Mouse (Mus musculus) fat pad, adult 2 months (tissue): ENCODE measurements around the gene Mief2.

ENCODE experiments used
- DNase-seq: peaks from one replicate; pipeline ENCODE4 v3.0.0-alpha.2; 2011; ENCODE audit warnings: low read depth, low spot score; ENCODE audit errors: extremely low read depth

The Mief2 gene

DNA sequence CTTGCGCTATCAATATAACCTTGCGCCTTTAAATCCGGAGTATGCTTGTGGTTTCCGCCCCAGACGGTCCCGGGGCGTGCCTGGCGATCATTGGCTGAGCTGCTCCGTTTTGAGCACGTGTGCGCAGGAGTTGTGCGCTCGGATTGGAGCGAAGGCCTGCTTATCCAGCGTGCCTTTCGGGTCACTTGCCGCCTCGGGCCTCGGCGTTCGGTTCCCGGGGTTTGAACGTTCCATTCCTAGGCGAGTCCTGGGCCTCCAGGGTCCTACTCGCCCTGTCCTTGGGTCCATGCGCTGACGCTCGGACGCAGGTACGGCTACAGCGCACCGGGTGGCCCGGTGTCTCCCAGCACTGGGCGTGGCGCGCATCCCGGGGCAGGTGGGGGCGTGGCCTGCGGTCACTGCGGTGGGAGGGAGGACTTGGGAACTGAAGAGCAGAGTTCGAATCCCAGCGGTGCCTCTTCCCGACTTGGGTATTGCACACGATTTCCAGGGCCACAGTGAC lies at the start of gene Mief2:
Gene Mief2 (plus strand): TSS at position 139 of the 502 bp plus-strand sequence.
- peak; percentile 64 for DNase-seq

- DNase-seq = no peak
These were observed 32.0 kb upstream of the Mief2 start for GRCm38 (mm10) chr11:60696165-60696564.

GRCm38 (mm10) chr11:60697561-60697960 lies 30.6 kb upstream of the Mief2 start:
- no peak for DNase-seq

DNA sequence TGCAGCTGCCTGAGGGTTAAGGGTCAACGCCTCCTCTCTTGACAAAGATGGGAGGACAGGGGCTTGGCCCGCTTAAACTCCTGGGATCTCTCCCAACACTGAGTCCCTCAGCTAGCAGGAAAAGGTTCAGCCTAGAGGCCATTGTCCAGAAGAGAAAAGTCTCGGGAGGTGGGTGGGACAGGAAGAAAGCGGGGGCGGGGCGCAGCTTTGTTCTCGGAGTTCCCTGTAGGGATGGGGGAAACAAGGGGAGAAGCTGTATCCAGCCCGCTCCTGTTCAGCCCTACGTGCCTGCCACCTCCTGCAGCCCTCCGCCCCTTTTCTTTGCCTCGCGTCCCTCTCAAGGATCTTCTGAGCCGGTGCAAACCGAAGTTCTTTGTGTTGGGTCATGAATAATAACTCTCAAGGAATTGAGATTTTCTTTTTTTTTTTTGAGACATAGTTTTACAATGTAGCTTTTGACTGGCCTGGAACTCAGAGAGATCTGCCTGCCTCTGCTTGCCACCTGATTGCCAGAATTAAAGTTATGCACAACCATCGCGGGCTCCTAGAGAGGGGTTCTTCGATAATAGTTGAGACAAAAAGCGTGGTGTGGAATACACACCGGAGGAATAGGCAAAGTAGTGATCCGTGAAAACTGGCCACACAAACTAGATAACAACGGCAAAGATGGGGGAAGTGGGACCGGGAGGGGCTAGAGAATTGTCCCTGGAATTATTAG lies 29.2 kb upstream of the Mief2 start:
- no peak for DNase-seq

GRCm38 (mm10) chr11:60699524-60700075 lies 28.6 kb upstream of the Mief2 start, which contains the start of gene Llgl1:
Llgl1 (plus strand) TSS chr11:60699723.
- DNase-seq = no peak

GRCm38 (mm10) chr11:60700320-60701185 lies 27.6 kb upstream of the Mief2 start:
- DNase-seq = no peak

DNA sequence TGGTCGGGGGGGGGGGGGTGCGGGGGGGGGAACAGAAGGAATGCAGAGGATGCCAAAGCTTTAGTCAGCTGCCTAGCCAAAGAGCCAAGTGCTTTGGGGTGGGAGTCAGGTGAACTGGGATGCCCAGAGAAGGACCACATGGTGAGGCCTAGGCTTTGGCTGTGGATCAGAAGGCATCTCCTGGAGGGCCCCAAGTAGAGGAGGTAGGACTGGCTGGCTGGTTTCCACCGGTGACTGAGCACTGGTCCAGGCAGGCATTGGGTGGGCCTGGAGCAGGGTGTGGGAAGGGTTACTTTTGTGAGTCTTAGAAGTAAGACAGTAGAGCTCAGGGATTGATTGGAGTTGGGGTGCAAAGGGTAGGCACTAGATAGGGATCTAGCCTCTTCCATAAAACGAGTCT lies 26.6 kb upstream of the Mief2 start:
- DNase-seq = no peak

GRCm38 (mm10) chr11:60703131-60703530 lies 25.1 kb upstream of the Mief2 start:
- DNase-seq = no peak

GRCm38 (mm10) chr11:60704023-60704880 lies 23.9 kb upstream of the Mief2 start:
- no peak for DNase-seq

- DNase-seq = no peak
These were observed 22.9 kb upstream of the Mief2 start for GRCm38 (mm10) chr11:60705255-60705654.

DNA sequence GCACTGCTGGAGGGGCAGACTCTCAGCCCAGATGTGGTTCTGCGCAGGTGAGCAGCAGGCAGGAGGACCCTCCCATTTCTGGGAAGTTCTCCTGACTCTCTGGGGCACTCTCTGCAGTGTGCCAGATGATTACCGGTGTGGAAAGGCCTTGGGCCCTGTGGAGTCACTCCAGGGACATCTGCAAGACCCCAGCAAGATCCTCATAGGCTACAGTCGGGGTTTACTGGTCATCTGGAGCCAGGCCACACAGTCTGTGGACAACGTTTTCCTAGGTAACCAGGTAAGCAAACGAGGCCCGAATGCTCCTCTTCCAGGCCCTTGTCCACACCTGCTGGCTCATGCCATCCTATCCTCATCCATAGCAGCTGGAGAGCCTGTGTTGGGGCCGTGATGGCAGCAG lies 22.1 kb upstream of the Mief2 start:
- no peak for DNase-seq

- DNase-seq = no peak
These were observed 21.3 kb upstream of the Mief2 start for GRCm38 (mm10) chr11:60706696-60707480.

DNA sequence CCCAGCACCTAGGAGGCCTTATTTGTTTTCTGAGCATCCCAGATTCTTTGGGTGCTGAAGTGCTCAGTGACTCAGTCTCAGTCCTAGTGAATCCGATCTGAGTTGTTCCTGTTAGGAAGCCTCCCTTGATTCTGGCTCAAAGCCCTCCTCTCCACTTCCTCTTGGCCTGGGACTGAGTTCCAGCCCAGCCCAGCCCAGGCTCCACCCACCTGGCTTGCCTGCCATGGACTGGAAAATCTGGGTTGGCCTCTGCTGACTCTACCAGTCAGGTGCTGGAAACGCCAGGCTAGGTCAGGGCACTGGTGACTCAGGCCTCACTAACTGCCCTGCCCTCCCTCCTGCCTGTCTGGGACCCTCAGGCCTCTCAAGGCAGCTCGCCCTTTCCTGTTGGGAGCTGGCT lies 20.5 kb upstream of the Mief2 start:
- DNase-seq = peak; percentile 62

GRCm38 (mm10) chr11:60708631-60709030 lies 19.6 kb upstream of the Mief2 start:
- no peak for DNase-seq

DNA sequence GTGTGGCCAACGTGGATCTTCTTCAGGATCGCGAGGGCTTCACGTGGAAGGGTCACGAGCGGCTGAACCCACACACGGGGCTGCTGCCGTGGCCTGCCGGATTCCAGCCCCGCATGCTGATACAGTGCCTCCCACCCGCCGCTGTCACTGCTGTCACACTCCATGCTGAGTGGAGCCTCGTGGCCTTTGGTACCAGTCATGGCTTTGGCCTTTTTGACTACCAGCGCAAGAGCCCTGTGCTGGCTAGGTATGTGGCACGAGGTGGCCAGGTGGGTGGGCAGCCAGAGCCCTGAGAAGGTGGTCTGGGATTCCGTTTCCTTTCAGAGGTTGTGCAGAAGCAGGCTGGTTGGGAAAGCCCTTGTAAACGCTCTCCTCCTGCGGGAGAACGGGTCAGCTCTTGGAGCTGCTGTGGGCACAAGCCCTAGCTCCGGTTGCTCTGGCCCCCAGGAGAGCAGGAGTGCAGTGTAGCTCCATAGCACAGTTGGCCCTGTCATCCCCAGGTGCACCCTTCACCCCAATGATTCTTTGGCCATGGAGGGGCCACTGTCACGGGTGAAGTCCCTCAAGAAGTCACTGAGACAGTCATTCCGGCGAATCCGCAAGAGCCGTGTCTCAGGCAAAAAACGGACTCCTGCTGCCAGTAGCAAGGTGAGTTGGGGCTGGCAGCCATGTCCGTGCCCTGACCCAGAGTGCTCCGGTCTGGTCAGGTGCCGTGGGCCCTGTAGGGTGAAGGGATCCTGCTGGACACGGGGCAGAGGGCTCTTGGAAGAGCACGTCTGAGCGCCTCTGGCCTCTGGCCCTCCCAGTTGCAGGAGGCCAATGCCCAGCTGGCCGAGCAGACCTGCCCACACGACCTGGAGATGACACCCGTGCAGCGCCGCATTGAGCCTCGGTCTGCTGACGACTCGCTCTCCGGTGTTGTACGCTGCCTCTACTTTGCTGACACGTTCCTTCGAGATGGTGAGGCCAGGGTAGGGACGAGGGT lies 18.4 kb upstream of the Mief2 start:
- DNase-seq = no peak

GRCm38 (mm10) chr11:60711218-60711617 lies 17.0 kb upstream of the Mief2 start:
- DNase-seq = no peak

GRCm38 (mm10) chr11:60712040-60712439 lies 16.2 kb upstream of the Mief2 start:
- no peak for DNase-seq

DNA sequence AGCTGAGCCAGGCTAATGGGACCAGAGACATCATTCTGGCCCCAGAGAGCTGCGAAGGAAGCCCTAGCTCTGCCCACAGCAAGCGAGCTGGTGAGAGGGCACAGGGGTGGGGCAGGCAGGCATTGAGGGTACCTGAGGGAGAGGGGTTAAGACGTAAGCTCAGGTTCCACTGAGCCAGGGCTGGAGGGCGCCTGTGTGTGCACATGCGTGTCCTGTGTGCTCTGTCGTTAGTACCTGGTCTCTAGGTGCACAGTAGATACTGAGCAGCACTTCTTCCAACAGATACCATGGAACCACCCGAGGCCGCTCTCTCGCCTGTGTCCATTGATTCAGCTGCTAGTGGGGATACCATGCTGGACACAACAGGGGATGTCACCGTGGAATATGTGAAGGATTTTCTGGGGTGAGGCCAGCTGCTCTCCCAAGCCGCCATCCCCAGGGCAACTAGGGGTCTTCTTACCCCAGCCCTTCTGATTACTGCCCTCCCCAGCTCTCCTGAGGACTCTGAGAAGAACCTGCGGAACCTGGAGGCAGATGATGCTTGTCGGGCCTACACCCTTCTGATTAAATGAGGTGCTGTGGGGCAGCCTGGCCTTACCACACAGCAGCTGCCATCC lies 15.5 kb upstream of the Mief2 start:
- DNase-seq = no peak
